Mouse (Mus musculus): Measurements from ENCODE around the gene Dhx16. TPM values are rescaled to one million over a fixed set of nuclear protein-coding genes. Genes with fewer than 3 reads are reported as not detected.

Gene Dhx16
- polyA plus RNA-seq, 1 experiment from 2014 or later: 52.6 TPM

MicroRNAs within 50 kb of the gene (microRNA counts, 519-probe panel; counts per million panel counts)
- 188 counts per million, percentile 57 among the panel's probes with 10 or more counts for microRNA mmu-miR-1894-3p
- 188 counts per million, percentile 57 among the panel's probes with 10 or more counts for microRNA mmu-miR-1894-5p

Small RNA genes within 50 kb of the gene (microRNA-seq; reads per million reads assigned to microRNA genes)
- gene Gm28033: 1.2 reads per million
- gene Mir1894: not detected

Other genes with a start within 250 kb of the Dhx16 start
- 0.20 and 0.24 TPM in 2 replicates for gene Mucl3, start 236.1 kb upstream of the Dhx16 start, polyA plus RNA-seq (2016; fragmentation: Nextera tagmentation; extraction: Ambion mirVana)
- gene Vars2, start 212.2 kb upstream of the Dhx16 start, polyA plus RNA-seq (2016; fragmentation: Nextera tagmentation; extraction: Ambion mirVana): 19.9 and 22.0 TPM in 2 replicates
- gene Gtf2h4, start 206.1 kb upstream of the Dhx16 start, polyA plus RNA-seq (2016; fragmentation: Nextera tagmentation; extraction: Ambion mirVana): 57.6 and 61.4 TPM in 2 replicates
- gene Ddr1, start 175.2 kb upstream of the Dhx16 start, polyA plus RNA-seq (2016; fragmentation: Nextera tagmentation; extraction: Ambion mirVana): 49.1 and 65.3 TPM in 2 replicates
- 3.7 and 4.4 TPM in 2 replicates for gene Ier3, start 58.1 kb upstream of the Dhx16 start, polyA plus RNA-seq (2016; fragmentation: Nextera tagmentation; extraction: Ambion mirVana)
- gene Flot1, start 56.6 kb upstream of the Dhx16 start, polyA plus RNA-seq (2016; fragmentation: Nextera tagmentation; extraction: Ambion mirVana): 45.9 and 49.2 TPM in 2 replicates
- 1,654 and 1,662 TPM in 2 replicates for gene Tubb5, start 41.5 kb upstream of the Dhx16 start, polyA plus RNA-seq (2016; fragmentation: Nextera tagmentation; extraction: Ambion mirVana)
- gene Mdc1, start 38.3 kb upstream of the Dhx16 start, polyA plus RNA-seq (2016; fragmentation: Nextera tagmentation; extraction: Ambion mirVana): 18.4 and 21.2 TPM in 2 replicates
- gene Nrm, start 18.5 kb upstream of the Dhx16 start, polyA plus RNA-seq (2016; fragmentation: Nextera tagmentation; extraction: Ambion mirVana): 64.6 and 65.1 TPM in 2 replicates
- 27.4 and 29.7 TPM in 2 replicates for gene Ppp1r18, start 14.2 kb upstream of the Dhx16 start, polyA plus RNA-seq (2016; fragmentation: Nextera tagmentation; extraction: Ambion mirVana)
- gene 2310061I04Rik, start 17.6 kb downstream of the Dhx16 start, polyA plus RNA-seq (2016; fragmentation: Nextera tagmentation; extraction: Ambion mirVana): 27.5 and 28.6 TPM in 2 replicates
- gene Atat1, start 30.3 kb downstream of the Dhx16 start, polyA plus RNA-seq (2016; fragmentation: Nextera tagmentation; extraction: Ambion mirVana): 117 and 130 TPM in 2 replicates
- gene Mrps18b, start 36.6 kb downstream of the Dhx16 start, polyA plus RNA-seq (2016; fragmentation: Nextera tagmentation; extraction: Ambion mirVana): 96.0 and 96.3 TPM in 2 replicates
- 59.7 and 61.2 TPM in 2 replicates for gene Ppp1r10, start 36.6 kb downstream of the Dhx16 start, polyA plus RNA-seq (2016; fragmentation: Nextera tagmentation; extraction: Ambion mirVana)
- gene Abcf1, start 89.9 kb downstream of the Dhx16 start, polyA plus RNA-seq (2016; fragmentation: Nextera tagmentation; extraction: Ambion mirVana): 116 and 120 TPM in 2 replicates
- gene Gnl1, start 100.0 kb downstream of the Dhx16 start, polyA plus RNA-seq (2016; fragmentation: Nextera tagmentation; extraction: Ambion mirVana): 61.1 and 62.1 TPM in 2 replicates
- 44.0 and 47.2 TPM in 2 replicates for gene Prr3, start 100.4 kb downstream of the Dhx16 start, polyA plus RNA-seq (2016; fragmentation: Nextera tagmentation; extraction: Ambion mirVana)
- gene H2-T24, start 140.7 kb downstream of the Dhx16 start, polyA plus RNA-seq (2016; fragmentation: Nextera tagmentation; extraction: Ambion mirVana): 4.8 and 5.0 TPM in 2 replicates
- 1.8 and 2.3 TPM in 2 replicates for gene H2-T23, start 153.0 kb downstream of the Dhx16 start, polyA plus RNA-seq (2016; fragmentation: Nextera tagmentation; extraction: Ambion mirVana)
- 7.4 and 9.0 TPM in 2 replicates for gene H2-T22, start 162.9 kb downstream of the Dhx16 start, polyA plus RNA-seq (2016; fragmentation: Nextera tagmentation; extraction: Ambion mirVana)
- gene Gm6034, start 163.1 kb downstream of the Dhx16 start, polyA plus RNA-seq (2016; fragmentation: Nextera tagmentation; extraction: Ambion mirVana): not detected in 2 replicates
- gene Gm11127, start 178.6 kb downstream of the Dhx16 start, polyA plus RNA-seq (2016; fragmentation: Nextera tagmentation; extraction: Ambion mirVana): not detected in 2 replicates
- not detected in 2 replicates for gene Gm19684, start 241.9 kb downstream of the Dhx16 start, polyA plus RNA-seq (2016; fragmentation: Nextera tagmentation; extraction: Ambion mirVana)
- not detected in 2 replicates for gene Gm7030, start 249.6 kb downstream of the Dhx16 start, polyA plus RNA-seq (2016; fragmentation: Nextera tagmentation; extraction: Ambion mirVana)